Mouse (Mus musculus): ENCODE measurements around the gene Dus2.
"Not testable (repeated sequence)": the region's sequence is repeated elsewhere in the genome, so short reads cannot be mapped to it uniquely, and the experiment has no call there.

Dus2 gene

DNA sequence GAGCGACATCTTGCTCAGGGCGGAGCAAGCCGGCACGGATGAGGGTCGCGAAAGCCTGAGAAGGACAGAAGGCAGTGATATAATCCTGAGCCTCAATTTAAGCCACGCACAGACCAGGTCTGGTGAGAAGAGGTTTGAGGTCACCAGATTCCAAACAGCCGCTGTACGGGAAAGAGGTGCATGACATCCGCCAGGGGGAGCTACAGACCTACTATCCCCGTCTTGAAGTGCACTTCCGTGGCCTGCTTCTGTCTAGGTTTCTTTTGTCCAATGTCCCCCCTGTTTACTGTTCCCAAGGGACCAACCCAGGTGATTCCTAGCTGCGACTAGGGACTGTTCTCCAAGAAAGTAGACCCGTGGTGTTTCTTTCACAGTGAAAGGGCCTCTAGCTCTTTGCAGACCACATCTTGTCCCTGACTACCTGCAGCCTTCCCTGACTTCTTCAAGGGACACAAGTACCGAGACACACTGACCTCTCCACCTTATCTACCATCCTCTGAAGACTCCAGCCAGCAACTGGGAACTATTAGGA, at the start of gene Dus2:
Gene Dus2, plus strand, starts transcription at position 482 of the 532 bp plus-strand sequence.
- DNase-seq = peak; percentile 82

DNA sequence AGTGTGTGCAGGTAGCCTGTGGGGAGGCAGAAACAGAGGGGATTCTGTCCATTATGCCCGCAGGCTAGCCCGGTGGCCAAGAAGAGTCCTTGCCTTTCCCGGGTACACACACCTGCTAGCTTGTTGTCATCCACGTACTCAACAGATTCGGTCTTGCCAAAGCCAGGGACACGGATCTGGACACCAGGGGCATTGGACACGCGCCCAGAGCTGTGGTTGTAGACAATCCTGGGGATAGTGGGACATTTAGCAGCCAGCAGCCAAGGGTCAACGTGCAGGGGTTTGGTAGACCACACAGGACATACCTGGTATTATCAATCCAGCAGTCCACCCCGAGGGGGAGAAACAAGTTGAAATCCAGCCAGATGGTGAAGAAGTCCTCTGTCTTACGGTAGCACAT, 49.1 kb upstream of the Dus2 start:
- no peak for DNase-seq

DNA sequence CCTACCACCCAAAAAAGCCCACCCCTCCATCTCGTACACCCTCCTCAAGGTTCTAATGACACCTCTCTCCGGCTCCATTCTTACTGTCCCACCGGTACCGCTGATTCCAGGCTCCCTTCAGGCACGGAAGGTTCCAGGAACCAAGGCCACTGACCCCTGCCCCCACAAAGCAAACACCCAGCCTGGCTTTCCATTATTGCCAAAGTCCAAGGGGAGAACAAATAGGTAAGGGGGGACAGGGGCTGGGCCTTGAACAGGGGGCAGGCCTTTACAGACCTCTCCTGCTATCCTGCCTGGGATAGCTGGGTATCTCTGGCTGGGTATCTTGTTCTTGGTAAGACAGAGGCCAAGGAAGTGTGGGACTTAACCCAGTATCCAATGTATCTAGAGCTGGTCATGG, 48.6 kb upstream of the Dus2 start:
- DNase-seq = no peak

DNA sequence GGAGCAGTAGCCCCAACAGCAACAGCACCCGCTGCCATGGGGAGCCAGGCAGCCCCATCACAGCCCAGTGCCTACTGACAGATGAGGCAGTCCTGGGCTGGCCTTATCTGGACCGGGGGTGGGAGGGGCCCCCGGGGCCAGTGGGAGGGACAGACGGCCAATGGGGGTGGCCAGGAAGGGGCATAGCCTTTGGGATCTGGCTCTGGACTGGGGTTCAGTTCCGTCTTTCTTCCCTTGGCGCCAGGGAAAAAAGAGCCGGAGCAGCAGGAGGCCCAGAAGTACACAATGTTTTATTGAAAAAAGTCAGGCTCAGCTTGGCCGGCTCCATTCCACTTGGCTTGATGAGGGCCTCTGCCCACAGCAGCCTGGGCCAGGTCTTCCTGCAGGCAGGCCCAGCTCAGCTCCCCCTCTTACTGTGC, 47.8 kb upstream of the Dus2 start, which contains the start of gene Lcat:
Gene Lcat, minus strand, starts transcription at position 62 of the 419 bp plus-strand sequence.
- DNase-seq = no peak

DNA sequence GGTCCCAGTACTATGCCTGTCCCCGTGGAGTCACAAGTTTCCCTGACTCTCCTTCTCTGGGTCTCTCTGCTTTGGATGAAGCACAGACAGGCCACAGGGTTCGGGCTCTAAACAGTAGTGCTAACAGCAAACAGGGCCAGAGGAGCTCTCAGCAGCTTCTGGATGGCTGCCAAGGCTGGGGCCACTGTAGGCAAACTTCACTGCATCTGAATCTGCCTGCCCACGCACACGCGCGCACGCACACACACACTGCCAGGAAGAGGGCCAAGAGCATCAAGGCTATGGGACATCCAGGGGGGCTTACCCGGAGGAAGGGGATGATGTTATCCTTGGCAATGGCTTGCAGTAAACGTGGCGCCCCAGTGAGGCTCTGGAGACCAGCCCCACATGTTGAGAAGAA, 41.8 kb upstream of the Dus2 start:
- DNase-seq = peak; percentile 72

DNA sequence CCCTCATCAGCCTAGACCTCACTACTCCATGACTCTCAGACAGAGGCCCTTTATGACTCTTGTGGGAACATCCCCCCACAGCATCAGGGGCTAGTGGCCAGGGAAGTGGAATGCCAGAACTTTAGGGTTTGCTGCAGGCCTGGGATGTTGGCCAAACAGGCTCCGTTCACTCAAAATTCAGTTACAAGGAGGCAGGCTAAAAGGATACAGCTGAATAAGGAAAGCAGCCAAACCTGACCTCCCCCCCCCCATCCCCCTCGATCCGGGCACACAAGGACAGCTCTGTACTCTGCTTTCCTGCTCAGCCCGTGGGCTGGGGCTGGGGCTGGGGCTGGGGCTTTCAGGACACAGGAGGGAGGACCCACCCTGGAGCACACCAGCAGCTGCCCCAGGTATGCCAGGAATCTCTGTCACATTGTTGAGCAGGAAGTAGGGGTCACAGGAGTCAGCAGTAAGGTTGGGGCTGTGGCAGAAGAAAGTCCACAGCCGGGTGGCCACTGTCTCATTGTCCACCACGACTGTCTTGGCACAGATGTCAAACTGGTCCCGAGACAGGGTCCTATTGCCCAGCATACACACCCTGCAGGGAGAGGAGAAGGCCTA, 40.0 kb upstream of the Dus2 start:
- peak; percentile 56 for DNase-seq

DNA sequence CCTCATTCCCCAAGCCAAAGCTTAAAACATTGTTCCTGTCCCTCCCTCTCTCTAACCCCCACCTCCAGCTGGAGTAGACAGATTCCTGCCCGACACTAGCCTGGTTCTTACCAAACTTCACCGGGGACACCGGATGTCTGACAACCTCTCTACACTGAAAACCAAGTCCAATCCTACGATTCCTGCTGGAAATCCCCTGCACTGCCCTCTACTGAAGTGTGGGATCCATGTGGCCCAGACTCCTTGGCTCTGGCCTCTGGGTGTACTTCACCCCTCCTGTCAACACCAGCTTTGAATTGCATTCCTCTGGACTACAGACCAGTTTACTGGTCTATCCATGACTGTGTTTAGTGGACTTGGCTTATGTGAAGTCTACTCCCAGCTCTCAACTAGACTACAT, 34.6 kb upstream of the Dus2 start:
- no peak for DNase-seq

DNA sequence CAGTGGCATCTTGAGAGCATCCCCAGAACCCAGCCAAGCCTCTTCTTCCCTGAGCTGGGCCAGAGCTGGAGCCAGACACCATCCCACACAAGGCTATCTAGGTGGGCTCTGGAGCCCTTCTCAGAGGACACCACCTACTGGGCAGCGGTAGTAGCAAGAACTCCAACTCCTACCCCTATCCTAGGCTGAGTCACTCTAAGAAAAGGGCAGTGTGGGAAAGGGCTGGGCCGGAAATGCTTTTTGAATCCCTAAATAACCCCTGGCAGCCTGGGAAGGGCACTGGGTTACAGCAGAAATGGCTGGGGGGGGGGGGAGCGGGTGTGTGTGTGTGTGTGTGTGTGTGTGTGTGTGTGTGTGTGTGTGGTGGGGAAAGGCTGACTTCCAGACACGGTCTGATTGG, 33.3 kb upstream of the Dus2 start:
- DNase-seq = no peak

DNA sequence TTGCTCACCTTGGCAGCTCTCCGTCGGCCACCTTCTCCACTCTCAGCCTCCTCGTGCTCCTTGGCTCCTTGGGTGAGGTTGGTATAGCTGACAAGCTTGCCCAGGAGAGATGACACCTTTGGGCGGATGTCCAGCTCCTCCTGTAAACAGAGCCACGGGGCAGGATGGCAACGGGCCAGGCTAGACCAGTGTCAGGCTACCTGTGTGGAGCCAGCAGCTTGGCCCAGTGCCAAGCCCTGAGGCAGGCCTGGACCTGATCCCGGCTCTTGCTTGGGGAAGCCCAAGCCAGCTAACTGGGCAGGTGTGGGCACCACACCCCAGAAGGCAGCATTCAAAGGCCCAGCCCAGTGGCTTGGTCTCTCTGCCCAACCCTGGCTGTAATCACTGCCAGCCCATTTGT, 31.8 kb upstream of the Dus2 start:
- DNase-seq = no peak

DNA sequence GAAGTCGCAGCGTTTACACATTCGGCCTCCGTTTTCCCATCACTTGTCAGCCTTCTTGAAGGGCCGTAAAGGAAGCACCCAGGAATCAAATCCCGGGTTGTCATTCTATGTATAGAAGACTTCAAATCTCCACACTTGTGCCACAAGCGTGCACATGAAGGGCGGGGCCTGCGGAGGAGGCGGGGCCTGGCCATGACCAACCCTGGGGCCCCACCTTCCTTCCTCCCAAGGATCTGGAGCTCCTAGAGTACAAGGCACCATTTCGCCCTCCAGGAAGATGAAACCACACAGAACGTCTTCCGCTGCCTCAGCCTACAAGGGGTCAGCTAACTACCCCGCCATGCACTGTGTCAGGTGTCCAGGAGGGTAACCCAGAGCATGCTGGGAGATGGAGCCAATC, 30.0 kb upstream of the Dus2 start:
- no peak for DNase-seq

DNA sequence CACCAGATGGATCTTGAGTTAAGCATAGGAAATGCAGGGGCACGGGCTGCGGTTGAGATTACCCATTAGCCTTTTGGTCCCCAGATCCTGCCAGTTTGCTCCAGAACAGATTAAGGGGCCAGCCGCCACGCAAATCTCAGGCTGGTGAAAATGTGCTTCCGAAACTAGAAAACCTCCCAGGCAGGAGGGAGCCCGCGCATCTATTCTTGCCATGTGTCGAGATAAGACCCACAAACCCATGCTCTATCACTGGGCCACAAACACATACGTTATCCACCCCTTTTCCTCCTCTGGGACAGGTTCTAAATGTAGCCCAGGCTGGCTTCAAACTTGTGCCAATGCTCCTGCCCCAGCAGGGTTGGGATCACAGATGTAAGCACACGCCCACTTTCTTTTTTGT, 29.6 kb upstream of the Dus2 start:
- DNase-seq = no peak

DNA sequence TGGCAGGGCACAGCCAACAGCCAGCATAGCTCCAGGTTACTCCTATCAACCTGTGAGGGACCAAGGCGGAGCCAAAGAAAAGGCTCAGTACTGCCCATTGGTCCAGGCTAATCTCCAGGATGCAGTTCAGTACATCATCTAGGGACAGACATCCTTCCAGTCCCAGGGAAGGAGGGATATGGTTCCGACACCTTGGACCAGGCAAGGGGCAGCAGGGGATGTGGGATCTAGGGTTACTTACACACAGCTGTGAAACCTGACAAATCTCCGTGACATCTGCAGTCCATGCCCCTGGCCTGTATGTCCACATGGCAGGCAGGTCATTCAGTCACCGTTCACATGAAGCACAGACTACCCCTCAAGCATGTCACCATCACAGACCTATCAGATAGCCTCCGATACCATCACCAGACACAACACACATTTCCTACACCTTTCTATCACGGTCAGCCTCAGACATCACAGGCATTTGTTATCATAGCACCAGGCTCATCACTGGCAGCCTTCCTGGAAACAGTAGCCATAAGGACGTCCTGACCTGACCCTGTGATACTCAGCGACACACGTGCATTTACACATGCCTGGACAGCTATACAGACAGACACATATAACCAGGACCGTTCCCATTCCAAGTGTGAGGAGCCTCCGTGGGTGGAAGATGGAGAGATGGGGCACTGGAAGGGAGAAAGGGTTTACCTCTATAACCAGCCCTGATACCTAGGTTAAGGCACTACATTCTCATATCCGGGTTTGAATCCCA, 26.5 kb upstream of the Dus2 start:
- DNase-seq = no peak

DNA sequence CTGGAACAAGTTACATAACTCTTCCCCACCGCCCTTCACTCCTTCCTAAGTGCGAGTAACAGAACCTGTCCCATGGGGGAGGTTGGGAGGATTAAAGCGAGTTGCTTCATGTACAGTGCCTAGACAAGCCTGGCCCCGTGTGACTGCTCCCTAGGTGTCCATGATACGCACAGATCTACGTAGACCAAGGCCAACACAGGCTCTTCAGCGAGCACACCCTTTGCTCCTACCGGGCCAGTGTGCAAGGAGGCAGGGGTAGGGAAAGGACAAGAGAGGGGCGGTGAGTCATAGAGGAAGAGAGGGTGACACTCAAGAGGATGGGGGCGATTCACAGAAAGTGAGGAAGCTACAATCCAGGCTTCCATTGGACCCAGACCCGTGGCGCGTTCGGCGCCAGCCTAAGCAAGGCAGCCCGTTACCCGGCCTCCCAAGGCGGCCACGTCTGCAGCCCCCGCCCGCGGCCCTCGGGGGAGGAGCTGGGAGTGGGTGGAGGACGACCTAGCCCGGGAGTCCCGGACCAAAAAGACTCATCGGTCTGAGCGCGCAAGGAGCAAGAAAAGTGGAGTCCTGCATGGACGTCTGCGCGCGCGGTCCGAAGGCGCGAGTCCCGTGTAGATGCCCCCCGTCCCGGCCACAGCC, 25.8 kb upstream of the Dus2 start:
- DNase-seq = peak; percentile 25

DNA sequence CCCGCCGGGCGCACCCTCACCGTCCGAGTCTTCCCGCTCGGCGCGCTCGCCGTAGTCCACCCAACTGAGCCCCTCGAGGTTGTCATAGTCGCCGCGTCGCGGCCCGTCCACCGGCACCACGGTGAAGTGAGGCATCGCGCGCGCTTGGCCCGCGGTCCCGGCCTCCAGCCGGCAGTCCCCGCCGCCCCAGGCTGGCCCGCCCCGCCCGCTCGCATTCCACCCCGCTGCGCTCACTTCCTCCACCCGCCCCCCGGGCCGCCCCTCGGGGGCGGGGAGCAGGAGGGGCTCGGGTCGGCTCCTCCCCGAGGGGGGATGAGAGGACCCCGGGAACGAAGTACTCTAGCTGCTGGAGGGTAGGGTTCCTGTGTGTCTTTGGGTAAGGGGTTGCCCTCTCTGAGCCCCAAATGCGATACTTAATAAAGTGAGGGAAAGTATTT, 25.2 kb upstream of the Dus2 start, which contains the start of gene Slc12a4:
Gene Slc12a4, minus strand, starts transcription at position 193 of the 437 bp plus-strand sequence.
- DNase-seq = peak; percentile 66

DNA sequence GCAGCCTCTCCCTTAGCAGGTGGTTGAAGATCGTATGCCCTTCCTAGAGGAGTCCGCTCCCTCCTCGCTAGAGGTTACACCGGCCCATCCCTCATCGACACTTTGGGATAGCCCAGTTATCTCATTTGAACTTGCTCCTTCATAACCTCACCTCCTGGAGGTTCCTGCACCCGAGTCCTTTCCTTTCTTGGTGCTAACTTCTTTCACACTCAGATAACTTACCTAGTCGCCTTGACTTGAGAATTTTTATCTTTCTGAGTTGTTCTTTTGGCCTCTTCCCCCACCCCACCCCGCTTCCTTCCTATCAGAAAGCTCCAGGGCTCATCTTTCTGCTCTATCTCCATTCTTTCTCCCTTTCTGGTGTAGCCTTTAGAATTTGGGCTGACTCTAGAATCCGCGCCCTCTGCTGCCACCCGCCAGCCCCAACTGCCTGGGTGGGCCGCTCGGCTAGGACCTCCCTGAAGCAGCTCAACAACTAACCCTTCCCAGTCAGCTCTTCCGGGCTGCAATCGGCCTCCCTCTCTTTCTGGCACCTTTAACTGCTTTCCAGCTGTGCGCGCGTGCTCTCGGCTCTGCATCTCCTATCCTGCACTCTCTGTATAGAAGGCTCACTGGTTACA, 24.3 kb upstream of the Dus2 start:
- no peak for DNase-seq

DNA sequence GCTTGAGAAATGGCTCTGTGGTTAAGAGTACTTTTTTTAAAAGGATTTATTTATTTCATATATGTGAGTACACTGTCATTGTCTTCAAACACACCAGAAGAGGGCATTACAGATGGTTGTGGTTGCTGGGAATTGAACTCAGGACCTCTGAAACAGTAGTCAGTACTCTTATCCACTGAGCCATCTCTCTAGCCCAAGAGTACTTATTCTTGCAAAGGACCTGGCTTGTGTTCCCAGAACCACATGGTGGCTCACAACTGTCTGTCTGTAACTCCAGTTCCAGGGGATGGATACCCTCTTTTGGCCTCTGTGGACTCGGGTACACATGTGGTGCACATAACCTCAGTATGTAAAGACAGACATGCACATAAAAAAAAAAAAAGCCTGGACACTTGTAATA, 21.8 kb upstream of the Dus2 start:
- no peak for DNase-seq

DNA sequence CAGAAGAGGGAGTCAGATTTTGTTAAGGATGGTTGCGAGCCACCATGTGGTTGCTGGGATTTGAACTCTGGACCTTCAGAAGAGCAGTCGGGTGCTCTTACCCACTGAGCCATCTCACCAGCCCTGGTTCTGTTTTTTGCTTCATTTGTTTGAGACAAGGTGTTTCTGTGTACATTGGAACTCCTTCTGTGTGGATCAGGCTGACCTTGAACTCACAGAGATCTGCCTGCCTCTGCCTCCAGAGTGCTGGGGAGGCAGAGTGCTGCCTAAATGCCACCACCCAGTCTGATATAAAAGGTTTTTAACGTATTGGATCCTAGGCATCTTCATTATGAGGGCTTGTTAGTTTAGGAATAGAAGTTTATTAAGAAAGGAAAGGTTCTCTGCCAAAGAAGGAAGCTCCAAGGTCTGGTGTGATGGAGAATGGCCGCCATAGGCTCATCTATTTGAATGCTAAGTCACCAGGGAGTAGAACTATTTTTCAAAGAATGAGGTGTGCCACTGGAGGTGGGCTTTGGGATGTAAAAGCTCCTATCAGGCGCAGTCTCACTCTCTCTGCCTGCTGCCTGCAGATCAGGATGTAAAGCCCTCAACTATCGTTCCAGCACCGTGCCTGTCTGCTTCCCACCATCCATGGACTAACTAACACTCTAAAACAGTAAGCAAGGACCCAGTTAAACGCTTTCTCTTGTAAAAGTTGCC, 20.0 kb upstream of the Dus2 start:
- no peak for DNase-seq

DNA sequence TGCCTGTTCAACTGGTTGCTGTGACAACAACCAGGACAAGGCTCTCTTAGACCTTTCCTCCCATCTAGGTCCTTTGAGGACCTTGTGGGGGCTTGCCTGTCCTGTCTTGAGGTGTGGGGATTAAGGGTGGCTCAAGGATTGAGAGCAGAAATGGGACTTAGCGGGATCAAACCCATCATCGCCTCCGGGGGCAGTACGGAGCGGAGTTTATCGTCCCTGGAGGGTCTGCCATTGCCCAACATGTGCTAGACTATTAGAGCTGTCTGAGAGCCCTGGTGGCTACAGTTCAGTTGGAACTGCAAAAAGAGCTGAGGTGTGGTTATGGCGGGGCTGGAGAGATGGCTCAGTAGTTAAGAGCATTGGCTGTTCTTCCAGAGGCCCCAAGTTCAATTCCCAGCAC, 15.8 kb upstream of the Dus2 start:
- no peak for DNase-seq

DNA sequence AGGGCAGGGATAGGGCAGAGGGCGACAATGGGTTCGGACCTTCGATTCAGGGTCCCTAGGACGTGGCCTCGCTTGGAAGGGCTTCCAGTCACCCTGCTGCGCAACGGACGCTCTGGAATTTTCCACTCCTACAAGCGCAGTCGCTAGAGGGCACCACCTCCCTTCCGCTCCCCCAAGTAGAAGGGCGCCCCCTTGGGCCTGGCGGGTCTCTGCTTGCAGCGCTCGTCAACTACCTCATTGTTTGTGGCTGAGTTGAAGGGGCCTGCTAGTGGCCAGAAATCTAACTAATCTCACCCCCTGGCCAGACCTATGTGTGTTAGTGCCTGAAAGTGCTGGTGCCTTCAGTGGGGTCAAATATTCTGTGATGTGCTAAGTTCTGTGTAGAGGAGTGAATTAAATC, 11.8 kb upstream of the Dus2 start, which contains the start of gene Dpep3:
Gene Dpep3, minus strand, starts transcription at position 105 of the 400 bp plus-strand sequence.
- no peak for DNase-seq

DNA sequence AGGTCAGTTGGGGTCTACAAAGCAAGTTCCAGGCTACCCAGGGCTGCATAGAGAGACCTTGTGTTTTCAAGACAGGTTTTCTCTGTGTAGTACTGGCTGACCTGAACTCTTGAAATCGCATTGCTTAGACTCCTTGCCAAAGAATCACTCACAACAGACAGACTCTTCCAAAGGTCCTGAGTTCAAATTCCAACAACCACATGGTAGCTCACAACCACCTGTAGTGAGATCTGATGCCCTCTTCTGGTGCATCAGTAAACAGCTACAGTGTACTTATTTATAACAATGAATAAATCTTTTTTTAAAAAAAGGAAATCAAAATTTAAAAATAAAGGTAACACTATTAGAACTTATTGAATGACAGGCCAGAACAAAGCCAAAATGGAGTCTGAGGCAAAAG, 10.0 kb upstream of the Dus2 start:
- DNase-seq = no peak

DNA sequence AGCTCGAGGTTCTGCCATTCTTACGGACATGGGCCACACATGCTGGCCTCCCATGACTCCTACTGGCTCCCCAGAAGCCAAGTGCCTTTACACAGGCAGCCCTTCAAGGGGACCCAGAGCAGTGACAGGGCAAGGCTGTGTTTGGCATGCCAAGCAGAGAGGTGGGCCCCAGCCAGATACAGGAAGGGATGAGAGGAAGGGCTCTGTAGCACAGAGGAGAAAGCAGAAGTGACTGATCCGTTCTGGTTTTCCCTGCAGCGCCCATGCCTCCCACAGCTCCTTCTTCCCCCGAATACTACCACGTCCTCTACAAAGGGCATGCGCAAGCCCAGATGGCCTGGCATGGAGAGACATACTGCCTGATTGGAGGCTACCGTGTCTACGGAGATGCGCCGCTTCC, 7.7 kb upstream of the Dus2 start:
- not testable (repeated sequence) for DNase-seq

DNA sequence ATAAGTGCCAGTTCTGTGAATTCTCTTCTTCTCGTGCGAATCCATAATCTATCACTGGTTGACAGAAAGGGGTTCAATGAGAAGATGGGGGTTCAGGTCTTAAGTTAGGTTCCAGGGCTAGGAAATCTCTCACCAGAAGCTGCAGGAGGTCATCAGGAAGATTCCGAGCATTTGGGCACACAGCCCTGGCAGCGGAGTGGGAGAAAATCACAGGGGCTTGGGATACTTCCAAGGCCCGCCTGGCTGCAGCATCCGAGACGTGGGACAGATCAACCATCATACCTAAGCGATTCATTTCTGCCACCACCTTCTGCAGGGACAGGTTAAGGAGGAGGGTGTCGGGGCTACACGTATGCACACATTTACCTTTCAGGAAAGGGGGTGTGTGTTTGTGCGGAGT, 2.6 kb upstream of the Dus2 start:
- no peak for DNase-seq

DNA sequence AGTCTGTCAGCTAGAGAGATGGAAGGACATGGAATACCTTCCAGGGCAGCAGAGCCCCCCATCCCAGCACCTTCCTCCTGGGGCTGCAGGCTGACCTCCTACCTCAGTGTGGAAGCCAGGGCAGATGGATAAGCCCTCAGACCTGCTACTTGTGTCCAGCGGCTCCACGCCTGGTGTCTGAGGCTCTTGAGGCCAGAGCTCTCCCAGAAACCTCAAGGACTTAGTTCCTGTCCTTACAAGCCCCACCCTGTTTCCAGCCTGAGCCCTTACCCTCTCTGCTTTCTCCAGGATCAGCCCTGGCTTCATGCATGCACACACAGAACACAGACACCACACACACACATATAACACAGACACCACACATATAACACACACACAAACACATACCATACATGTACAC, 409 bp downstream of the Dus2 start:
- DNase-seq = no peak
